8 mouse cellular contexts compared by ENCODE assay signal in the genomic region with DNA sequence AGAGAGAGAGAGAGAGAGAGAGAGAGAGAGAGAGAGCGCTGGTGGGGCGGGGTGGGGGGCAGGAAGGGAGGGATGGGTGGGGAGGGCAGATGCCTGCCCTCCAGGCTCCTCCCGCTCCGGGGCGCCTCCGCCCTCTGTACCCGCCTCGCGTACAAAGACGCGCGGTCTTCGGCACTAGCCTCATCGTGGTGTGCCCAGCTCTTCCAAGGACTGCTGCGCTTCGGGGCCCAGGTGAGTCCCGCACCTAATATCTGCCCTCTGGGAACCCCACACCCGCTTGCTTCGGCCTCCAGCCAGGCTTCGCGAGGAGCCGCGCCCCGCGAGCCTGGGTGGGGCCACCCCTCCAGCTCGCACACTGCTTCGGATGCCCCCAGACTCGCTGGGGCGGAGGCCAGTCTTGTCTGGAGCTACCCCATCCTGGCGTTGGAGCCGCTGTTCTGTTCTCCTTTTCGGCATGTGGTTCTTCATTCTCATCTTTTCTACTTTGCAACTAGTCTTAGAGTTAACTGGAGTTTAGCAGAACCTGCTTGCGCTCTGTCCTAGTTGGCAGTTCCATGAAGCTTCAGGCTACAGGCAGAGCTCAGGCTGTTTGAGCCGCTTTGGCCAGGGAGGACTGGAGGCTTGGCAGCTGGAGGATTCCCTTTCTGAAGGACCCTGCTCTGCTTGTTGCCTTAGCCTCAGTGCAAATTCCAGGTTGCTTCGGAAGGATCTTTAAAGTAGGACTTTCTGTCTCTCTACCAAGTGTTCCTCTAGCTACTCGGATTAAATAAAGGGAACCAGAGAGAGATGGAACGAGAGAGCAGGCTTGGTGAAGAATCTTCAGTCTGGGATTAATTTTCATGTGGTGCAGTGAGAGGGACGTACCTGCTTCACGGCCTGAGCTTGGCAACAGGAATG. TPM values are rescaled to one million over a fixed set of nuclear protein-coding genes. Genes with fewer than 3 reads are reported as not detected.
DNase-seq lines count a peak whose midpoint lies in the region; ATAC-seq and TF ChIP-seq lines count a peak whose summit lies in the region.

TSS of gene S100a10 (plus strand) at position 100 of the 897 bp plus-strand sequence.

- peak within 1 kb of the TSS; percentile 80 for H3K4me3 ChIP-seq in heart, adult 2 months
- H3K4me3 ChIP-seq in liver, adult 2 months (ENCODE audit: insufficient read depth, low read depth, low read length): peak within 1 kb of the TSS; percentile 84
- peak within 1 kb of the TSS; percentile 53 for H3K4me3 ChIP-seq in midbrain, postnatal 0 days (ENCODE audit: low read depth, low read length)

- peaks cover 25% of the 10 kb centered on the region for H3K36me3 ChIP-seq in heart, adult 2 months (ENCODE audit: control insufficient read depth, insufficient read depth, low read length)
- peaks cover 7% of the 10 kb centered on the region for H3K36me3 ChIP-seq in liver, adult 2 months (ENCODE audit: control insufficient read depth, insufficient read depth, low read length)
- H3K36me3 ChIP-seq in midbrain, postnatal 0 days (ENCODE audit: insufficient read depth, low read length): no peaks in the 10 kb centered on the region
- H3K36me3 ChIP-seq in splenic B cell, adult 2 months (ENCODE audit: control insufficient read depth, insufficient read depth, low read length, poor library complexity, severe bottlenecking): no peaks in the 10 kb centered on the region

- H3K9me3 ChIP-seq in midbrain, postnatal 0 days (ENCODE audit: low read length): no peaks in the 10 kb centered on the region

- ATAC-seq in midbrain, postnatal 0 days (ENCODE audit: low FRiP score): peak; percentile 71

- peak within 1 kb of the TSS; percentile 96 for H3K27ac ChIP-seq in heart, adult 2 months
- H3K27ac ChIP-seq in liver, adult 2 months (replicated peaks; ENCODE audit: insufficient read depth, low read depth, low read length): peak within 1 kb of the TSS; percentile 93
- H3K27ac ChIP-seq in midbrain, postnatal 0 days (ENCODE audit: low read depth, low read length): peak within 1 kb of the TSS; percentile 70

- intact Hi-C loops in heart, adult 2 months (cut with DNase I): no loop called here

- TF ChIP-seq POLR2A in heart, adult 2 months (IDR thresholded peaks at IDR 0.05; ENCODE audit: insufficient read depth, low read depth, low read length): peak; percentile 87
- TF ChIP-seq POLR2A in liver, adult 2 months (IDR thresholded peaks at IDR 0.05; ENCODE audit: extremely low read depth, insufficient read depth, low read length): peak; percentile 82

- peak; percentile 30 to 50 for DNase-seq in left cerebral cortex, adult 18-20 months (ENCODE audit: low spot score in 2 of 2)
- DNase-seq in left cerebral cortex, adult 11 months (ENCODE audit: low spot score): no peak
- peak; percentile 64 for DNase-seq in embryo, embryonic 9.5 days (ENCODE audit: extremely low spot score)
- peak; percentile 87 to 90 for DNase-seq in heart, adult 2 months
- peak; percentile 84 for DNase-seq in kidney, adult 18-20 months
- peak; percentile 74 for DNase-seq in liver, adult 2 months (ENCODE audit: extremely low read depth, low read depth, low spot score)
- DNase-seq in midbrain, postnatal 0 days (ENCODE audit: low spot score): peak; percentile 26
- DNase-seq in splenic B cell, adult 2 months (ENCODE audit: low read depth, low spot score): peak; percentile 75

- no peaks in the 10 kb centered on the region; the same call in 1 of the 2 replicates for H3K79me2 ChIP-seq in heart, adult 2 months (replicated peaks; ENCODE audit: control insufficient read depth, insufficient read depth, low read length)
- H3K79me2 ChIP-seq in liver, adult 2 months (ENCODE audit: control insufficient read depth, insufficient read depth, low read length): peaks cover 27% of the 10 kb centered on the region; the same call in 1 of the 2 replicates

- H3K4me2 ChIP-seq in midbrain, postnatal 0 days (ENCODE audit: low read depth, low read length, poor library complexity, severe bottlenecking): peak within 1 kb of the TSS; percentile 93

- TF ChIP-seq CTCF in heart, adult 2 months (IDR thresholded peaks at IDR 0.05): no peak
- no peak for TF ChIP-seq CTCF in liver, adult 2 months (IDR thresholded peaks at IDR 0.05; ENCODE audit: low read depth, low read length)
- no peak for TF ChIP-seq CTCF in midbrain, postnatal 0 days (IDR thresholded peaks at IDR 0.05)

- TF ChIP-seq EP300 in heart, adult 2 months (IDR thresholded peaks at IDR 0.05; ENCODE audit: insufficient read depth, low read depth, low read length): 0 out of 2 replicates have a peak, but pooled peaks have one; percentile 17

- peaks cover 21% of the 10 kb centered on the region for H3K4me1 ChIP-seq in heart, adult 2 months (ENCODE audit: control insufficient read depth, insufficient read depth, low read length)
- peaks cover 25% of the 10 kb centered on the region for H3K4me1 ChIP-seq in liver, adult 2 months (ENCODE audit: control insufficient read depth, insufficient read depth, low read length)
- peaks cover 7% of the 10 kb centered on the region; the same call in 1 of the 2 replicates for H3K4me1 ChIP-seq in midbrain, postnatal 0 days (ENCODE audit: insufficient read depth, low read length)

- H3K27me3 ChIP-seq in heart, adult 2 months (ENCODE audit: control insufficient read depth, insufficient read depth, low read length): no peaks in the 10 kb centered on the region
- no peaks in the 10 kb centered on the region for H3K27me3 ChIP-seq in liver, adult 2 months (ENCODE audit: control insufficient read depth, insufficient read depth, low read length)
- H3K27me3 ChIP-seq in midbrain, postnatal 0 days (ENCODE audit: insufficient read depth, low read length): no peaks in the 10 kb centered on the region
- no peaks in the 10 kb centered on the region for H3K27me3 ChIP-seq in splenic B cell, adult 2 months (ENCODE audit: control insufficient read depth, insufficient read depth, low read length, poor library complexity, severe bottlenecking)

- 3% methylated on average over 36 of the region's 39 CpGs for WGBS in heart, adult 2 months
- under 1% methylated on average over 35 of the region's 39 CpGs for WGBS in liver, adult 2 months
- 2% methylated on average over 37 of the region's 39 CpGs for WGBS in midbrain, postnatal 0 days

- peak within 1 kb of the TSS; percentile 74 for H3K9ac ChIP-seq in heart, adult 2 months (ENCODE audit: low read depth, low read length)
- peak within 1 kb of the TSS; percentile 87 for H3K9ac ChIP-seq in liver, adult 2 months (ENCODE audit: low read depth, low read length)
- H3K9ac ChIP-seq in midbrain, postnatal 0 days (replicated peaks; ENCODE audit: low read length, poor library complexity, severe bottlenecking): peak within 1 kb of the TSS; percentile 65

RNA-seq across cellular contexts. Expression of gene S100a10, which starts in this region (rescaled TPM):
- 10 to 100 TPM; 47.3 to 49.9 TPM for total RNA-seq in left cerebral cortex, adult 18-20 months (2021)
- total RNA-seq in heart, adult 2 months (2021): 10 to 100 TPM; 70.5 to 93.9 TPM
- 41.9 and 47.3 TPM in 2 replicates for polyA plus RNA-seq in heart, adult 2 months (2012; rRNA removed)
- 147 and 292 TPM in 2 replicates for total RNA-seq in liver, adult 2 months (2014; rRNA removed)
- polyA plus RNA-seq in liver, adult 2 months (2012; rRNA removed): 80.0 and 88.2 TPM in 2 replicates
- 68.9 and 74.5 TPM in 2 replicates for total RNA-seq in midbrain, postnatal 0 days (2014; rRNA removed)
- 134 and 136 TPM in 2 replicates for polyA plus RNA-seq in midbrain, postnatal 0 days (2015; fragmentation: Nextera tagmentation; extraction: Ambion mirVana)
